Mouse (Mus musculus) intestine, embryonic 14.5 days (tissue): Measurements from ENCODE around the gene Btrc. TPM values are rescaled to one million over a fixed set of nuclear protein-coding genes. Genes with fewer than 3 reads are reported as not detected.

Source experiments
- ATAC-seq: fragments of 200-750 bp; cut with Nextera tagmentation; replicated peaks from 2 replicates; pipeline ENCODE4 v1.8.0; 2017; ENCODE audit warnings: low read depth, moderate number of reproducible peaks, moderate TSS enrichment, moderate library complexity; ENCODE audit not compliant: low FRiP score, low TSS enrichment
- DNase-seq: peaks from one replicate; pipeline ENCODE4 v3.0.0-alpha.2; 2018; ENCODE audit warnings: low spot score
- H3K27ac ChIP-seq: fragments of 300-500 bp; sonication (generic); 2 replicates; pipeline ENCODE4 v1.5.1; 2014; ENCODE audit warnings: low read depth, mild to moderate bottlenecking, control low read depth
- H3K27me3 ChIP-seq: fragments of 300-500 bp; sonication (generic); replicated peaks from 2 replicates; pipeline ENCODE4 v1.6.1; 2014; ENCODE audit warnings: low read length, control low read depth; ENCODE audit not compliant: control insufficient read depth, insufficient read depth
- H3K36me3 ChIP-seq: fragments of 300-500 bp; sonication (generic); 2 replicates; pipeline ENCODE4 v1.6.1; 2014; ENCODE audit warnings: low read length, control low read depth; ENCODE audit not compliant: control insufficient read depth, insufficient read depth
- H3K4me1 ChIP-seq: fragments of 300-500 bp; sonication (generic); replicated peaks from 2 replicates; pipeline ENCODE4 v1.6.1; 2014; ENCODE audit warnings: low read length, control low read depth, mixed read lengths; ENCODE audit not compliant: control insufficient read depth, insufficient read depth
- H3K4me2 ChIP-seq: fragments of 300-500 bp; sonication (generic); 2 replicates; pipeline ENCODE4 v1.6.1; 2014; ENCODE audit warnings: low read length
- H3K4me3 ChIP-seq: fragments of 300-500 bp; sonication (generic); 2 replicates; pipeline ENCODE4 v1.5.1; 2014; ENCODE audit warnings: low read depth, low read length, control low read depth, mixed read lengths
- H3K9ac ChIP-seq: fragments of 300-500 bp; sonication (generic); 2 replicates; pipeline ENCODE4 v1.6.1; 2014; ENCODE audit warnings: mild to moderate bottlenecking, low read length
- H3K9me3 ChIP-seq: fragments of 300-500 bp; sonication (generic); 2 replicates; pipeline ENCODE4 v1.6.1; 2016; ENCODE audit warnings: low read length, control low read depth; ENCODE audit not compliant: control insufficient read depth
- WGBS: fragments of 180-500 bp; shearing (Covaris S2); extraction: QIAGEN DNeasy Blood & Tissue Kit; methylation state at CpG from one replicate; pipeline ENCODE4 v1.1.7; 2014; 5-methylcytosine and 5-hydroxymethylcytosine counted together
- polyA plus RNA-seq: library from polyadenylated mRNA; unstranded; fragments of >200 nt; fragmentation: Nextera tagmentation; extraction: Ambion mirVana; gene quantifications from 2 replicates; pipeline ENCODE4 v1.2.1, GENCODE M21; 2014

Gene Btrc
- polyA plus RNA-seq, 1 experiment from 2014 or later, result 38.0 TPM

DNA sequence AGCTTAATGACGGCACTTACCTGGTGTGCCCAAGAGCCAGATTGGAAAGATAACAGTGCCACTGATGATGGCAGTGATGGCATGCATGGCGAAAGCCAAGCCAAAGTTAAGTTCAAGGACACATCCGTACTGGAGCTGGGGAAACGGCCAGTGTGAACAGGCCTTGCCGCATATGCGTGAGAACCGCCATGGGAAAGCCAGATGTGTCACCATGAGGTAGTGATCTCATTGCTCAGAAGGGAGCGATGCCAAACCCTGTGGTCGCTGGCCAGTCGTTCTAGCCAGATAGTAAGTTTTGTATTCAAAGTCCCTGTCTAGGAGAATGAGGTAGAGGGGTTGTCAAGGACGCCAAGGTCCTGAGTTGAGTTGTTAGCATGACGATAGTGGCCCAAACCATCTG, 152.7 kb downstream of the Btrc start:
- DNase-seq (no peak), ATAC-seq (no peak)
- Histone ChIP-seq H3K4me3 (no peak overlapping the region), H3K4me1 (no peaks in the 10 kb centered on the region), H3K27ac (no peak overlapping the region), H3K27me3 (no peaks in the 10 kb centered on the region), H3K36me3 (peaks cover 62% of the 10 kb centered on the region), H3K9ac (no peak overlapping the region), H3K9me3 (no peaks in the 10 kb centered on the region), H3K4me2 (no peak overlapping the region)
- WGBS, result 94% methylated on average over 12 of the region's 12 CpGs

- Histone ChIP-seq H3K4me3 (no peak overlapping the region), H3K27ac (no peak overlapping the region), H3K9ac (no peak overlapping the region), H3K4me1 (0 out of 2 replicates have a peak, but pooled peaks cover 4% of the 10 kb centered on the region), H3K9me3 (no peaks in the 10 kb centered on the region), H3K4me2 (no peak overlapping the region), H3K27me3 (no peaks in the 10 kb centered on the region), H3K36me3 (peaks cover 45% of the 10 kb centered on the region)
- ATAC-seq, result no peak
- WGBS, result 78% methylated on average over 7 of the region's 7 CpGs
- no peak for DNase-seq
Measured at GRCm38 (mm10) chr19:45527382-45527781, 163.8 kb downstream of the Btrc start.

- no peak overlapping the region for H3K9ac ChIP-seq
- no peak overlapping the region for H3K27ac ChIP-seq
- H3K4me3 ChIP-seq, result no peak overlapping the region
- H3K4me1 ChIP-seq, result 0 out of 2 replicates have a peak, but pooled peaks cover 4% of the 10 kb centered on the region
- no peaks in the 10 kb centered on the region for H3K27me3 ChIP-seq
- peaks cover 39% of the 10 kb centered on the region for H3K36me3 ChIP-seq
- no peak for ATAC-seq
- no peak for DNase-seq
- H3K9me3 ChIP-seq, result no peaks in the 10 kb centered on the region
- 87% methylated on average over 10 of the region's 10 CpGs for WGBS
- H3K4me2 ChIP-seq, result no peak overlapping the region
Measured at GRCm38 (mm10) chr19:45527931-45528534, 164.5 kb downstream of the Btrc start.

DNA sequence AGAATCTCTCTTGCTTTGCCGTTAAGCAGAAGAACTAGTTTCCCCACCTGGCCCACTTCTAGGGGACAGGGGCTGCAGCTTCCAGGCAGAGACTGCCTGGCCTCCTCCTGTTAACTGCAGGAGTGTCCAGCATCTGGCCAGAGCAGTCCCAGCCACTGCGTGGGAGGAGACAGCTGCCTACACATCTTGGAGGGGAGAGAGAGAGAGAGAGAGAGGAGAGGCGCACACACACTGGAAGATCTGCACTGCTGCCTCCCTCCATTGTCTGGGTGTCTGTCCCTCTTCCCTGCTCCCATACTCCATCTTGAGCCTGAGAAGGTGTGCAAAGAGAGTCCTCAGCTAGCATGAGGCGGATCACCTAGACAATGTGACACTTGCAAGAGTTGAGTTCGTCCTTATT, 165.8 kb downstream of the Btrc start:
- Histone ChIP-seq H3K9ac (no peak overlapping the region), H3K36me3 (peaks cover 37% of the 10 kb centered on the region), H3K4me3 (no peak overlapping the region), H3K27ac (no peak overlapping the region), H3K9me3 (no peaks in the 10 kb centered on the region), H3K4me1 (0 out of 2 replicates have a peak, but pooled peaks cover 4% of the 10 kb centered on the region), H3K27me3 (no peaks in the 10 kb centered on the region), H3K4me2 (no peak overlapping the region)
- ATAC-seq (no peak), DNase-seq (no peak)
- 71% methylated on average over 5 of the region's 5 CpGs for WGBS

DNA sequence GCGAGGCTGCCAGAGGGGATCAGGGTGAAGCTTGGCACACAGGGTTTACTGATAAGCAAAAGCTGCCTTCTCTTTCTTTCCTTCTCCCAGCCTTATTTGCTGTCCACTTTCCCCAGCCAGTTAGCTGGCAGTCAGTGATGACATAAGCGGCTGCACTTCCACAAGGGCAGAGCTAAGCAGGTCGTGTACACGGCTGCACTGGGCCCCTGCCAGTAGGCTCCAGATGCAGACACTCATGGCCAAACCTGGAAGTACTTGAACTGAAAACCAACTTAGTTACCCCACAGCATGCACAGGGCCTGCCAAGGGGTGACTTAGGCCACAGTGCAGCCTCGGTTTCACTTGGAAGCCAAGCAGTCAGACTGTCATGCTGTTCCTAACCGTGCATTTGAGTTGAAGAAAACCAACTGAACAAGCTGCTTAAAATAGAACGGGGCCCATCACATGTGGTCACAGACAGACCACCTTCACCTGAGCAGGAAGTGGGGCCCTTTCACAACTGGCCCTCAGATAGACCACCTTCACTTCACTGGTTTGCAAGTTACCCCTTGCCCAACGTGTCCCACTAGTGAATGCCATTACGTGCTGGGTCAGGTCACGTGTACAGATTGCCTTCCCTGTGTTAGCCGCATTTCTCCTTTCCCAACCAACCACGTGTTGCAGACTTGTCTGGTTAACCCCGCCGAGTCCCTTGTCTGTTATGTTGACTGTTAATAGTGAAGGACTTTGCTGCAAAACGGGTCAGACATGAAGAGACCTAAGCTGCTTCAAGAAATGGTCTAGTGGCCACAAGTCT, 166.9 kb downstream of the Btrc start:
- Histone ChIP-seq H3K9ac (no peak overlapping the region), H3K36me3 (peaks cover 37% of the 10 kb centered on the region), H3K27ac (no peak overlapping the region), H3K27me3 (no peaks in the 10 kb centered on the region), H3K4me2 (no peak overlapping the region), H3K4me1 (0 out of 2 replicates have a peak, but pooled peaks cover 4% of the 10 kb centered on the region), H3K4me3 (no peak overlapping the region), H3K9me3 (no peaks in the 10 kb centered on the region)
- WGBS, result 73% methylated on average over 15 of the region's 15 CpGs
- no peak for ATAC-seq
- DNase-seq, result no peak

GRCm38 (mm10) chr19:45531554-45531953, 168.0 kb downstream of the Btrc start:
- H3K4me1 ChIP-seq, result 0 out of 2 replicates have a peak, but pooled peaks cover 4% of the 10 kb centered on the region
- H3K4me3 ChIP-seq, result no peak overlapping the region
- H3K9ac ChIP-seq, result no peak overlapping the region
- H3K4me2 ChIP-seq, result no peak overlapping the region
- no peaks in the 10 kb centered on the region for H3K9me3 ChIP-seq
- no peak for ATAC-seq
- DNase-seq, result no peak
- no peak overlapping the region for H3K27ac ChIP-seq
- peaks cover 37% of the 10 kb centered on the region for H3K36me3 ChIP-seq
- WGBS, result 38% methylated on average over 6 of the region's 6 CpGs
- H3K27me3 ChIP-seq, result no peaks in the 10 kb centered on the region

- H3K9me3 ChIP-seq, result no peaks in the 10 kb centered on the region
- H3K36me3 ChIP-seq, result peaks cover 19% of the 10 kb centered on the region
- 72% methylated on average over 7 of the region's 7 CpGs for WGBS
- no peak overlapping the region for H3K4me3 ChIP-seq
- no peak overlapping the region for H3K4me2 ChIP-seq
- DNase-seq (no peak), ATAC-seq (no peak)
- 0 out of 2 replicates have a peak, but pooled peaks cover 4% of the 10 kb centered on the region for H3K4me1 ChIP-seq
- no peak overlapping the region for H3K27ac ChIP-seq
- no peak overlapping the region for H3K9ac ChIP-seq
- H3K27me3 ChIP-seq, result no peaks in the 10 kb centered on the region
Measured at GRCm38 (mm10) chr19:45533617-45534016, 170.1 kb downstream of the Btrc start.

- 0 out of 2 replicates have a peak, but pooled peaks cover 4% of the 10 kb centered on the region for H3K4me1 ChIP-seq
- no peak overlapping the region for H3K4me3 ChIP-seq
- ATAC-seq (no peak), DNase-seq (no peak)
- H3K27ac ChIP-seq, result no peak overlapping the region
- H3K27me3 ChIP-seq, result peaks cover 1% of the 10 kb centered on the region; the same call in 1 of the 2 replicates
- H3K9me3 ChIP-seq, result no peaks in the 10 kb centered on the region
- H3K4me2 ChIP-seq, result no peak overlapping the region
- 0 out of 2 replicates have a peak, but pooled peaks cover 3% of the 10 kb centered on the region for H3K36me3 ChIP-seq
- 46% methylated on average over 8 of the region's 8 CpGs for WGBS
- H3K9ac ChIP-seq, result no peak overlapping the region
Measured at GRCm38 (mm10) chr19:45535214-45535735, 171.7 kb downstream of the Btrc start.
